Mouse (Mus musculus): ENCODE results near the gene Frs2.
A peak's percentile ranks its signal among the peaks of the same experiment; 100 is the strongest.

Frs2 gene

GRCm38 (mm10) chr10:117151241-117151640, 2.9 kb upstream of the Frs2 start:
- H3K4me1 ChIP-seq (replicated peaks; ENCODE audit: low read depth, low read length), result peaks cover 61% of the 10 kb centered on the region
- H3K9me3 ChIP-seq (ENCODE audit: low read length), result no peaks in the 10 kb centered on the region
- no peak overlapping the region for H3K4me3 ChIP-seq (replicated peaks; ENCODE audit: low read length)
- TF ChIP-seq POU5F1 (IDR thresholded peaks at IDR 0.05; ENCODE audit: borderline replicate concordance, low read length) (no peak), NANOG (IDR thresholded peaks at IDR 0.05; ENCODE audit: borderline replicate concordance, low read length) (no peak), CTCF (conservative IDR thresholded peaks at IDR 0.05; ENCODE audit: low read length) (no peak)
- H3K36me3 ChIP-seq (ENCODE audit: insufficient read depth, low read length), result no peaks in the 10 kb centered on the region
- H3K27me3 ChIP-seq (ENCODE audit: insufficient read depth, low read length), result peaks cover 10% of the 10 kb centered on the region

GRCm38 (mm10) chr10:117150764-117151163, 2.4 kb upstream of the Frs2 start:
- Histone ChIP-seq H3K4me1 (replicated peaks; ENCODE audit: low read depth, low read length) (peaks cover 62% of the 10 kb centered on the region), H3K4me3 (replicated peaks; ENCODE audit: low read length) (peak overlapping the region; percentile 70), H3K36me3 (ENCODE audit: insufficient read depth, low read length) (no peaks in the 10 kb centered on the region), H3K9me3 (ENCODE audit: low read length) (no peaks in the 10 kb centered on the region), H3K27me3 (ENCODE audit: insufficient read depth, low read length) (peaks cover 10% of the 10 kb centered on the region)
- TF ChIP-seq CTCF (conservative IDR thresholded peaks at IDR 0.05; ENCODE audit: low read length) (no peak), NANOG (IDR thresholded peaks at IDR 0.05; ENCODE audit: borderline replicate concordance, low read length) (no peak), POU5F1 (IDR thresholded peaks at IDR 0.05; ENCODE audit: borderline replicate concordance, low read length) (no peak)

- H3K4me3 ChIP-seq (replicated peaks; ENCODE audit: low read length), result peak overlapping the region; percentile 70
- peaks cover 64% of the 10 kb centered on the region for H3K4me1 ChIP-seq (replicated peaks; ENCODE audit: low read depth, low read length)
- no peaks in the 10 kb centered on the region for H3K9me3 ChIP-seq (ENCODE audit: low read length)
- H3K36me3 ChIP-seq (ENCODE audit: insufficient read depth, low read length), result no peaks in the 10 kb centered on the region
- no peak for TF ChIP-seq CTCF (conservative IDR thresholded peaks at IDR 0.05; ENCODE audit: low read length)
- no peak for TF ChIP-seq POU5F1 (IDR thresholded peaks at IDR 0.05; ENCODE audit: borderline replicate concordance, low read length)
- TF ChIP-seq NANOG (IDR thresholded peaks at IDR 0.05; ENCODE audit: borderline replicate concordance, low read length), result no peak
- H3K27me3 ChIP-seq (ENCODE audit: insufficient read depth, low read length), result peaks cover 10% of the 10 kb centered on the region
Measured at GRCm38 (mm10) chr10:117149942-117150617, 1.7 kb upstream of the Frs2 start.

GRCm38 (mm10) chr10:117149241-117149640, 907 bp upstream of the Frs2 start:
- H3K4me3 ChIP-seq (replicated peaks; ENCODE audit: low read length), result no peak overlapping the region
- H3K36me3 ChIP-seq (ENCODE audit: insufficient read depth, low read length), result no peaks in the 10 kb centered on the region
- H3K27me3 ChIP-seq (ENCODE audit: insufficient read depth, low read length), result peaks cover 10% of the 10 kb centered on the region
- TF ChIP-seq POU5F1 (IDR thresholded peaks at IDR 0.05; ENCODE audit: borderline replicate concordance, low read length) (no peak), CTCF (conservative IDR thresholded peaks at IDR 0.05; ENCODE audit: low read length) (no peak), NANOG (IDR thresholded peaks at IDR 0.05; ENCODE audit: borderline replicate concordance, low read length) (no peak)
- H3K9me3 ChIP-seq (ENCODE audit: low read length), result no peaks in the 10 kb centered on the region
- peaks cover 72% of the 10 kb centered on the region for H3K4me1 ChIP-seq (replicated peaks; ENCODE audit: low read depth, low read length)

- TF ChIP-seq POU5F1 (IDR thresholded peaks at IDR 0.05; ENCODE audit: borderline replicate concordance, low read length) (no peak), NANOG (IDR thresholded peaks at IDR 0.05; ENCODE audit: borderline replicate concordance, low read length) (no peak), CTCF (conservative IDR thresholded peaks at IDR 0.05; ENCODE audit: low read length) (no peak)
- peaks cover 10% of the 10 kb centered on the region for H3K27me3 ChIP-seq (ENCODE audit: insufficient read depth, low read length)
Measured at GRCm38 (mm10) chr10:117147463-117148360, 622 bp downstream of the Frs2 start.

GRCm38 (mm10) chr10:117146421-117146820, 1.9 kb downstream of the Frs2 start:
- TF ChIP-seq CTCF (conservative IDR thresholded peaks at IDR 0.05; ENCODE audit: low read length), result no peak
- peaks cover 65% of the 10 kb centered on the region for H3K4me1 ChIP-seq (replicated peaks; ENCODE audit: low read depth, low read length)

More at GRCm38 (mm10) chr10:117147463-117148360, 622 bp downstream of the Frs2 start:
- Histone ChIP-seq H3K4me3 (replicated peaks; ENCODE audit: low read length) (peak overlapping the region; percentile 91), H3K9me3 (ENCODE audit: low read length) (no peaks in the 10 kb centered on the region), H3K36me3 (ENCODE audit: insufficient read depth, low read length) (no peaks in the 10 kb centered on the region), H3K4me1 (replicated peaks; ENCODE audit: low read depth, low read length) (peaks cover 72% of the 10 kb centered on the region)

GRCm38 (mm10) chr10:117145546-117146265, 2.6 kb downstream of the Frs2 start:
- Histone ChIP-seq H3K4me1 (replicated peaks; ENCODE audit: low read depth, low read length) (peaks cover 67% of the 10 kb centered on the region), H3K27me3 (ENCODE audit: insufficient read depth, low read length) (peaks cover 10% of the 10 kb centered on the region), H3K9me3 (ENCODE audit: low read length) (no peaks in the 10 kb centered on the region), H3K4me3 (replicated peaks; ENCODE audit: low read length) (no peak overlapping the region), H3K36me3 (ENCODE audit: insufficient read depth, low read length) (no peaks in the 10 kb centered on the region)
- TF ChIP-seq POU5F1 (IDR thresholded peaks at IDR 0.05; ENCODE audit: borderline replicate concordance, low read length) (no peak), NANOG (IDR thresholded peaks at IDR 0.05; ENCODE audit: borderline replicate concordance, low read length) (no peak), CTCF (conservative IDR thresholded peaks at IDR 0.05; ENCODE audit: low read length) (no peak)

More at GRCm38 (mm10) chr10:117146421-117146820, 1.9 kb downstream of the Frs2 start:
- peaks cover 10% of the 10 kb centered on the region for H3K27me3 ChIP-seq (ENCODE audit: insufficient read depth, low read length)
- H3K9me3 ChIP-seq (ENCODE audit: low read length), result no peaks in the 10 kb centered on the region
- H3K4me3 ChIP-seq (replicated peaks; ENCODE audit: low read length), result no peak overlapping the region
- no peaks in the 10 kb centered on the region for H3K36me3 ChIP-seq (ENCODE audit: insufficient read depth, low read length)

- Histone ChIP-seq H3K36me3 (ENCODE audit: insufficient read depth, low read length) (no peaks in the 10 kb centered on the region), H3K4me3 (replicated peaks; ENCODE audit: low read length) (no peak overlapping the region), H3K27me3 (ENCODE audit: insufficient read depth, low read length) (peaks cover 10% of the 10 kb centered on the region), H3K9me3 (ENCODE audit: low read length) (no peaks in the 10 kb centered on the region), H3K4me1 (replicated peaks; ENCODE audit: low read depth, low read length) (peaks cover 60% of the 10 kb centered on the region)
- no peak for TF ChIP-seq NANOG (IDR thresholded peaks at IDR 0.05; ENCODE audit: borderline replicate concordance, low read length)
- no peak for TF ChIP-seq CTCF (conservative IDR thresholded peaks at IDR 0.05; ENCODE audit: low read length)
- no peak for TF ChIP-seq POU5F1 (IDR thresholded peaks at IDR 0.05; ENCODE audit: borderline replicate concordance, low read length)
Measured at GRCm38 (mm10) chr10:117144628-117145027, 3.7 kb downstream of the Frs2 start.
